Mouse (Mus musculus) thymus, adult 2 months (tissue): Measurements from ENCODE around the gene Col26a1. TPM values are rescaled to one million over a fixed set of nuclear protein-coding genes. Genes with fewer than 3 reads are reported as not detected.

Source experiments
- DNase-seq: peaks from one replicate; pipeline ENCODE4 v3.0.0; 2021
- H3K27ac ChIP-seq: fragments of 200-500 bp; 2 replicates; pipeline ENCODE4 v1.5.1; 2012; ENCODE audit warnings: low read length, control low read depth; ENCODE audit not compliant: control insufficient read depth, insufficient read depth
- H3K27me3 ChIP-seq: fragments of 200-500 bp; 2 replicates; pipeline ENCODE4 v1.6.1; 2012; ENCODE audit warnings: mild to moderate bottlenecking, low read length, moderate library complexity, mixed read lengths; ENCODE audit not compliant: control insufficient read depth, insufficient read depth
- H3K36me3 ChIP-seq: fragments of 200-500 bp; 2 replicates; pipeline ENCODE4 v1.6.1; 2012; ENCODE audit warnings: mild to moderate bottlenecking, low read length, moderate library complexity; ENCODE audit not compliant: control insufficient read depth, insufficient read depth
- H3K4me1 ChIP-seq: fragments of 200-500 bp; replicated peaks from 2 replicates; pipeline ENCODE4 v1.6.1; 2012; ENCODE audit warnings: low read length; ENCODE audit not compliant: control insufficient read depth, insufficient read depth
- H3K4me3 ChIP-seq: fragments of 200-500 bp; 2 replicates; pipeline ENCODE4 v1.5.1; 2012; ENCODE audit warnings: mild to moderate bottlenecking, low read length, control low read depth, moderate library complexity; ENCODE audit not compliant: control insufficient read depth, insufficient read depth
- CTCF ChIP-seq: fragments of 200-500 bp; IDR thresholded peaks from 2 replicates; pipeline ENCODE4 v1.5.1; 2012; ENCODE audit warnings: mild to moderate bottlenecking, control low read depth, low read length, moderate library complexity, borderline replicate concordance; ENCODE audit not compliant: control insufficient read depth, poor library complexity, insufficient read depth; ENCODE audit errors: extremely low read depth
- POLR2A ChIP-seq: fragments of 200-500 bp; IDR thresholded peaks from 2 replicates; pipeline ENCODE4 v1.6.1; 2012; ENCODE audit warnings: mild to moderate bottlenecking, low read length, control low read depth, moderate library complexity; ENCODE audit not compliant: control insufficient read depth, poor library complexity, insufficient read depth; ENCODE audit errors: extremely low read depth
- WGBS: fragments of 180-500 bp; shearing (Covaris S2); methylation state at CpG from one replicate; pipeline ENCODE4 v1.1.7; 2018; 5-methylcytosine and 5-hydroxymethylcytosine counted together
- polyA plus RNA-seq: library from polyadenylated mRNA; depleted of rRNA; stranded (reverse); fragments of >200 nt; gene quantifications from 2 replicates; pipeline ENCODE4 v1.2.3, GENCODE M21; 2012

Gene Col26a1
- polyA plus RNA-seq, 1 experiment, result 0.66 TPM

GRCm38 (mm10) chr5:136918655-136919472 lies 35.9 kb upstream of the Col26a1 start:
- peak; percentile 71 for DNase-seq
- 1% methylated on average over 38 of the region's 38 CpGs for WGBS
- peak; percentile 39; the same call in 1 of the 2 replicates for TF ChIP-seq CTCF
- TF ChIP-seq POLR2A, result peak; percentile 25; the same call in 1 of the 2 replicates
- no peaks in the 10 kb centered on the region for H3K27me3 ChIP-seq
- H3K27ac ChIP-seq, result no peak overlapping the region
- H3K4me3 ChIP-seq, result peak overlapping the region; percentile 96
- H3K36me3 ChIP-seq, result no peaks in the 10 kb centered on the region
- peaks cover 5% of the 10 kb centered on the region for H3K4me1 ChIP-seq

GRCm38 (mm10) chr5:136917613-136918242 lies 34.7 kb upstream of the Col26a1 start:
- no peaks in the 10 kb centered on the region for H3K36me3 ChIP-seq
- H3K4me3 ChIP-seq, result no peak overlapping the region
- WGBS, result 86% methylated on average over 8 of the region's 8 CpGs
- no peak for TF ChIP-seq CTCF
- no peak for TF ChIP-seq POLR2A
- H3K4me1 ChIP-seq, result peaks cover 5% of the 10 kb centered on the region
- H3K27ac ChIP-seq, result no peak overlapping the region
- DNase-seq, result no peak
- no peaks in the 10 kb centered on the region for H3K27me3 ChIP-seq

GRCm38 (mm10) chr5:136914183-136914582 lies 31.2 kb upstream of the Col26a1 start:
- TF ChIP-seq POLR2A (no peak), CTCF (no peak)
- Histone ChIP-seq H3K27me3 (no peaks in the 10 kb centered on the region), H3K4me1 (no peaks in the 10 kb centered on the region), H3K4me3 (no peak overlapping the region), H3K27ac (no peak overlapping the region), H3K36me3 (no peaks in the 10 kb centered on the region)
- DNase-seq, result no peak
- WGBS, result 94% methylated on average over 3 of the region's 3 CpGs

GRCm38 (mm10) chr5:136907991-136908857 lies 25.2 kb upstream of the Col26a1 start, which contains the start of gene Ift22:
Ift22 (plus strand) TSS chr5:136908150.
- peak; percentile 32; the same call in 1 of the 2 replicates for TF ChIP-seq POLR2A
- no peak for TF ChIP-seq CTCF
- Histone ChIP-seq H3K27ac (no peak within 1 kb of the TSS), H3K4me3 (peak within 1 kb of the TSS; percentile 53), H3K36me3 (no peaks in the 10 kb centered on the region), H3K27me3 (no peaks in the 10 kb centered on the region), H3K4me1 (peaks cover 4% of the 10 kb centered on the region)
- WGBS, result 7% methylated on average over 32 of the region's 32 CpGs
- DNase-seq, result peak; percentile 89

GRCm38 (mm10) chr5:136907587-136907986 lies 24.6 kb upstream of the Col26a1 start:
- TF ChIP-seq CTCF (no peak), POLR2A (no peak)
- H3K27me3 ChIP-seq, result no peaks in the 10 kb centered on the region
- no peak for DNase-seq
- H3K4me3 ChIP-seq, result peak overlapping the region; percentile 53
- no peak overlapping the region for H3K27ac ChIP-seq
- H3K36me3 ChIP-seq, result no peaks in the 10 kb centered on the region
- WGBS, result 43% methylated on average over 9 of the region's 9 CpGs
- peaks cover 4% of the 10 kb centered on the region for H3K4me1 ChIP-seq

- TF ChIP-seq POLR2A (no peak), CTCF (no peak)
- WGBS, result 53% methylated on average over 7 of the region's 7 CpGs
- Histone ChIP-seq H3K4me1 (peaks cover 4% of the 10 kb centered on the region), H3K4me3 (no peak overlapping the region), H3K27ac (no peak overlapping the region), H3K36me3 (no peaks in the 10 kb centered on the region), H3K27me3 (no peaks in the 10 kb centered on the region)
- DNase-seq, result peak; percentile 55
Observed at GRCm38 (mm10) chr5:136905630-136906029, 22.6 kb upstream of the Col26a1 start.

GRCm38 (mm10) chr5:136904621-136905020 lies 21.6 kb upstream of the Col26a1 start:
- DNase-seq, result no peak
- Histone ChIP-seq H3K36me3 (no peaks in the 10 kb centered on the region), H3K27me3 (no peaks in the 10 kb centered on the region), H3K27ac (no peak overlapping the region), H3K4me3 (no peak overlapping the region), H3K4me1 (peaks cover 4% of the 10 kb centered on the region)
- WGBS, result 73% methylated on average over 3 of the region's 3 CpGs
- TF ChIP-seq POLR2A (no peak), CTCF (no peak)
